Mouse (Mus musculus) heart, postnatal 36 days (tissue): ENCODE results near the gene Rdh16f1. TPM values are rescaled to one million over a fixed set of nuclear protein-coding genes. Genes with fewer than 3 reads are reported as not detected.

Source experiments
- DNase-seq, 2 experiments: peaks; one replicate each; pipeline ENCODE4 v3.0.0; 2021 to 2022
- intact Hi-C: fragments of 180-260 bp; cut with DNase I; formaldehyde crosslinking; loops from one replicate; pipeline ENCODE4 v1.15.1; 2025
- total RNA-seq, 2 experiments: library from RNA; stranded (reverse); gene quantifications; 2 replicates each; pipeline ENCODE4 v1.2.3; 2021

Rdh16f1 gene
- total RNA-seq: under 1 TPM in 1 of 2 experiments, not detected in 1; 0.11 TPM

GRCm38 (mm10) chr10:127759181-127760110, at the start of gene Rdh16f1, which contains the start of gene Rdh1:
Gene Rdh16f1, plus strand, starts transcription at chr10:127759787.
Gene Rdh1, plus strand, starts transcription at chr10:127759721.
- DNase-seq: no peak
- intact Hi-C loops: no loop called here

GRCm38 (mm10) chr10:127710331-127710730, 49.3 kb upstream of the Rdh16f1 start:
- intact Hi-C loops: no loop called here
- no peak for DNase-seq

GRCm38 (mm10) chr10:127712736-127713135, 46.9 kb upstream of the Rdh16f1 start:
- intact Hi-C loops: no loop called here
- DNase-seq: no peak

- intact Hi-C loops: no loop called here
- DNase-seq: peak in 1 of 2 experiments; percentile 37
Observed at GRCm38 (mm10) chr10:127721671-127722418, 37.7 kb upstream of the Rdh16f1 start.

- intact Hi-C loops: no loop called here
- no peak for DNase-seq
Observed at GRCm38 (mm10) chr10:127724178-127724577, 35.4 kb upstream of the Rdh16f1 start, which contains the start of gene Tac2. Gene Tac2, plus strand, starts transcription at chr10:127724478.

GRCm38 (mm10) chr10:127725136-127725535, 34.5 kb upstream of the Rdh16f1 start:
- intact Hi-C loops: no loop called here
- no peak for DNase-seq

GRCm38 (mm10) chr10:127728437-127728836, 31.1 kb upstream of the Rdh16f1 start:
- intact Hi-C loops: no loop called here
- DNase-seq: no peak

DNA sequence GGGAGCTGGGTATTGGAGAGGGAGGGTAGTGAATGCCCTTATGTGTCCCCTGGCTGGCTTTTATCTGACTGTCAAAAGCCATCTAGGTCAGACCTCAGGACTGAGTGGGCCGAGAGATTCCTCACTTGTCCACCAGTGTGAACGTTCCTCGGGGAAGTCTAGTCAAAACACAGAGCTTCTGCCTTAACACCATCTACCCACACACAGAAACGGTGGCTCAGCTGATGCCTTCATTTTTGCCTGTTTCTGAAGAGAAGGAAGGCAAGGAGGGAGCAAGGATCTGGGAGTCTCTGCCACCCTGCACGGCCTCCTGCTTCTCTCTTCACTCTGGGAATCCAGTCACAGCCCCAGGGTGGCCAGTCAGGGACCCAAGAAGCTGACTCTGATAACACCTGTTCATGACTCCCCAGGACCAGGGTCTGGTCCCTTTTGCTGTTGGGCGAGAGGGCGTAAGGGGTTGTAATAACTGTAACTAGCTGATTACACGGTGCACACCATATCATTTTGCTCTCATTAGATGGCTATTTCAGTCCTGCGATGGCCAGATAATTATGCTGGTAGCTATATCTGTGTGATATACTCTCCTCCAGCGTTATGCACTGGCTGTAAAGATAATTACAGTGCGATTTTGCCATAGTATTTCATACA, 29.2 kb upstream of the Rdh16f1 start:
- intact Hi-C loops: no loop called here
- no peak for DNase-seq

DNA sequence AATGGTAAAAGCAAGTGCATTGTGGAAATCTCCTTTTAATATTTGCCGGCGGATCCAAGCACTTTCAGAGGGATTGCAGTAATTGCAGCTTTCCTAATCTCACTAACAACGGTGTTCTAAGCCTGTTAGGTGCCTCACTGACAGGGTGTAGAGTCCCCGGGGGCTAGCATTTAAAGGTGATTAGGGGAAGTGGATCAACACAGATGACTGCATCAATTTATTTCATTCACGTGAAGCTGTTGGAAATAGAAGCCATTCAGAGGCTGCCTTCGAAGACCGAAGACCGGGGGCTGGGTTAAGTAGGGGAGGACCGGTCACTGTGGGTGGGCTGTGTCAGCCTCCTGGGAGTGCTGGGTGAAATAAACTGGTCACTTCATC, 28.7 kb upstream of the Rdh16f1 start:
- DNase-seq: no peak
- intact Hi-C loops: no loop called here

DNA sequence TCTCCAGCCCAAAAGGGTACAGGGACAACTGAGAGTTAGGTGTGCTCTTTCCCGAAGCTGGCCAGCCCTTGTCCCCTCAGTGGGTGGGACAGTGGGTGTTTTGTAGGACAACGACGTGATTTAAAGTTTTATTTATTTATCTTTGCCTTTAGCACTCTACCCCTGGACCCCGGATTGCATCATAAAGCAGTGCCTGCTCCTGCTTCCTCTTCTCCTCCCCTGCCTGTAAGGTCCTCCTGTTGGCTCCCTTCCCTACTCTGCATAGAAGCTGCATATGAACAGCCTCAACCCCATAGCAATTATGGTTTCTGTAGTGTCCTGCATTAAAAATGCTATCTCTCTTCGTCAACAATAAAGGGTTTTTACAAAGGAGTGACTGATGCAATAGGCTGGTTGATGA, 28.2 kb upstream of the Rdh16f1 start:
- intact Hi-C loops: no loop called here
- no peak for DNase-seq

GRCm38 (mm10) chr10:127734434-127734833, 25.2 kb upstream of the Rdh16f1 start:
- intact Hi-C loops: loop anchor here (2.0 kb wide), 1 partner anchor 40 kb away; no protein-coding TSS in a partner anchor
- no peak for DNase-seq

GRCm38 (mm10) chr10:127736266-127736665, 23.3 kb upstream of the Rdh16f1 start:
- no peak for DNase-seq
- intact Hi-C loops: loop anchor here (5.0 kb wide), 2 partner anchors 164 to 271 kb away; partner anchors contain the start of gene Hsd17b6

- intact Hi-C loops: loop anchor here (5.0 kb wide), 2 partner anchors 165 to 270 kb away; partner anchors contain the start of gene Hsd17b6
- DNase-seq: no peak
Observed at GRCm38 (mm10) chr10:127736916-127737315, 22.7 kb upstream of the Rdh16f1 start.

- DNase-seq: no peak
- intact Hi-C loops: loop anchor here (5.0 kb wide), 2 partner anchors 165 to 270 kb away; partner anchors contain the start of gene Hsd17b6
Observed at GRCm38 (mm10) chr10:127737552-127737951, 22.0 kb upstream of the Rdh16f1 start.

- peak; percentile 56 to 57 for DNase-seq
- intact Hi-C loops: loop anchor here (1.0 to 5.0 kb wide), 4 partner anchors 96 to 269 kb away; partner anchors contain the start of genes Hsd17b6 and Stat6
Observed at GRCm38 (mm10) chr10:127738151-127738882, 21.3 kb upstream of the Rdh16f1 start.

DNA sequence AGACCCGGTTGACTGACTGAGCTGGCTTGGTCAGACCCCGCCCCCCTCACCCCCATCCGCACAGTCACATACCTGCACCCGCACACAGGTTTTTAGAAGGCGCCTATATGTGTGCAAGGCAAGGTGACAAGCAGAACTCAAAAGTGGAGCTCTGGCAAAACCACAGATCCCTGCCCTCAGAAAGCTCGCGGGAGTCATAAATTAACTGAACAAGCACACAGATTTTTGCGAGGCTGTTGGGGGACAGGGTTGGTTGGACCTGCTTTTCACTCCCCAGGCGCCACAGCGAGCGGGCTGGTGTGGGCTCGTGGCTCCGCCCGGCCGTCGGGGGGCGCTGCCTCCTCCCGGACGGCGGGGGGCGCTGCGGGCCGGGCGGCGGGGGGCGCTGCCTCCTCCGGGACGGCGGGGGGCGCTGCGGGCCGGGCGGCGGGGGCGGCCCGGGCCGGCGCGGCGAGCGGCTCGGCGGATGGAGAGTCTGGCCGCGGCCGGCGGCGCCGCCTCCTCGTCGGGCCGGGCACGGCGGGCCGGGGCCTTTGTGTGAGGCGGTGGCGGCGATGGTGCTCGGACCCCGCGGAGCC, 20.4 kb upstream of the Rdh16f1 start, which contains the start of gene Zbtb39:
TSS of gene Zbtb39 (plus strand) at position 456 of the 578 bp plus-strand sequence.
- intact Hi-C loops: loop anchor here (2.0 to 5.0 kb wide), 3 partner anchors 96 to 268 kb away; partner anchors contain the start of genes Hsd17b6 and Stat6
- peak; percentile 86 to 88 for DNase-seq

DNA sequence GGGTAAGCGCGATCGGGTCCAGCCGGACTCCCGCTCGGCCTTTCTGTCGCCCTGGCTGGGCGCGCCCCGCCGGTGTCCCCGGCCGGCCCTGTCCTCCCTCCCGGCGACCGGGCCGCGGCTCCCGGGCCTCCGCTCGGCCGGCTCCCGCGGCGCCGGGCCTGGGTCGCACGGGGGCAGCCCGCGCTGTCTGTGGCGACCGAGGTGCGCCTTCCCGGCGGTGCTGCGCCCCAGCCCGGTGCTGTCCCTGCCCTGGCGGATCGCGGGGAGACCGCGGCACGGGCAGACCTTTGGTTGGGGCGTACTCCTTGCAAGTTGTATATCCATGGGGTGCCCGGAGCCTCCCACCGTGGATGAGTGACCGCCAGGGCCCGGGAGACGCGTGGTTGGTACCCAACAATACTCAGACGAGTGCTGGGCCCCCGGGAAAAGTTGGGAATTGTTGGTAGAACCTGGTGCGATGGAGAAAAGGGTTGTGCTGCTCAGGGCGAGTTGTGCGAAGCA, 19.9 kb upstream of the Rdh16f1 start:
- intact Hi-C loops: loop anchor here (2.0 to 5.0 kb wide), 3 partner anchors 97 to 268 kb away; partner anchors contain the start of genes Hsd17b6 and Stat6
- DNase-seq: no peak

GRCm38 (mm10) chr10:127744661-127745060, 14.9 kb upstream of the Rdh16f1 start:
- peak; percentile 42 to 57 for DNase-seq
- intact Hi-C loops: no loop called here

DNA sequence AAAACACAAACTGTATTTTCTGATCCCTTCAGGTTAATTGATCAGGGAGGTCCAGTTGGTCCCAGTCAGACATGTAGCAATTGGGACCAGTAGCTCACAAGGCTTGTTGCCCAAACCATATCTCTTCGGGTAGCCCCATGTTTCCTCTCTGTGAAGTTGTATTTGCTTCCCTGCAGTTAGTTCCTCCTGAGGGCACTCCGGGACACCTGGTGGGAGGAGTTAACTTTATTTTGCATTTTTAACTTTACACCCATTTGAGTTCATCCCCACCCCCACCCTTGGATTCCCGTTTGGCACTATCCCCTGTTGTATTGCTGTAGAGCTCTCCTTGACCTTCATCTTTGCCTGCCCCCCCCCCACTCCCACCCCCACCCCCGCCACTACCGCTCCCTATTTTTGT, 13.7 kb upstream of the Rdh16f1 start:
- intact Hi-C loops: no loop called here

More for the DNA sequence above, 13.7 kb upstream of the Rdh16f1 start:
- no peak for DNase-seq
